Mouse (Mus musculus) heart, postnatal 36 days (tissue): ENCODE results near the gene Hsd17b1. TPM values are rescaled to one million over a fixed set of nuclear protein-coding genes. Genes with fewer than 3 reads are reported as not detected.
A peak's percentile ranks its signal among the peaks of the same experiment; 100 is the strongest.

Experiments used
- DNase-seq, 2 experiments: peaks; one replicate each; pipeline ENCODE4 v3.0.0; 2021 to 2022
- intact Hi-C: fragments of 180-260 bp; cut with DNase I; formaldehyde crosslinking; loops from one replicate; pipeline ENCODE4 v1.15.1; 2025
- total RNA-seq, 2 experiments: library from RNA; stranded (reverse); gene quantifications; 2 replicates each; pipeline ENCODE4 v1.2.3; 2021

Gene Hsd17b1
- total RNA-seq, 2 experiments from 2014 or later = 0.46 to 0.58 TPM

DNA sequence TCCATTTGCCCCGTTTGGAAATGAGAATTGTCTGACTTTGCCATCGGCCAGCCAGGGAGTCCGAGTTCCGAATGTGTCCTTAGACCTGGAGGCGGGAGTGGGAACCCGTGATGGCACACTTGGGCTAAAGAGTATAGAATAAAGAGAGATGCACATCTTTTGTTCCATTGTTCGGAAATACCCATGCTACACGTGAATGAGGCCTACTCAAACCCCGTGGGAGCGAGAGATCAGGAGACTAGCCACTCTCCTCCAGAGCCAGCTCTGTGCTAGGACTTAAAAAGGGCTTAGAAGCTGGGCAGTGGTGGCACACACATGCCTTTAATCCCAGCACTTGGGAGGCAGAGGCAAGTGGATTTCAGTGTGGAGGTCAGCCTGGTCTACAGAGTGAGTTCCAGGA lies 18.7 kb upstream of the Hsd17b1 start:
- intact Hi-C loops = loop anchor here (2.0 kb wide), 3 partner anchors 51 to 167 kb away; partner anchors contain the start of gene Atp6v0a1
- DNase-seq = no peak

DNA sequence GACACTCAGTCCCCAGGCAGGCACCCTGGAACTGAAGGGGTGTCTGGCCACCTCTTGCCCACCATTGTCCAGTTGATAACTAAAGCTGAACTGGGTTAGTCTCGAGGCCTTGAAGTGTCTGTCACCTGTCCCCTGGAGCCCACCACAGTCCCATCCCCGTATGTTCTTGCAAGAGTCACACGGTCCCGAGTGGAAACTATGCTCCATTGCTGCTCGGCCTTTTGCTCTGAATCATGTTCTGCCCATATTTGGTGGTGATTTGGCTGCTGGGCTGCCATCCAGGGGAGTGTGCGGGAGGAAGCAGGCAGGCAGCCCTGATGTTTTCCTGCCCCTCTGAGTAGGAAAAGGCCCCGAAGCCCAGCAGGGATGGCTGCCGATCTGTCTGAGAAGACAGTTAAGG lies 18.1 kb upstream of the Hsd17b1 start:
- DNase-seq = peak; percentile 78 to 79
- intact Hi-C loops = loop anchor here (10.0 kb wide), 1 partner anchor 345 kb away; the partner anchor contains the start of genes Hspb9 and Kat2a

DNA sequence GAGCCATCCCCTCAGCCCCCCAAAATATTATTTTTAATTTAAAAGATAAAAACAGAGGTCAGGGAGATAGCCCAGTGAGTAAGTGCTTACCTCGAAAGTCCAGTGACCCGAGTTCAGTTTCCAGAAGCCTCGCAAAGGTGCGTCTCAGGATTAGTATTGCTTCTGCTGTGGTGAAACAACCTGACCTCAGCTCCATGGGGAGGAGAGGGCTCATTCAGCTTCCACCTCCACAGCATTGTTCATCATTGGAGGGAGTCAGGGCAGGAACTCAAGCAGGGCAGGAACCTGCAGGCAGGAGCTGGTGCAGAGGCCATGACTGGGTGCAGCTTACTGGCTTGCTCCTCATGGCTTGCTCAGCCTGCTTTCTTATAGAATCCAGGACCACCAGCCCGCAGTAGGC lies 17.2 kb upstream of the Hsd17b1 start:
- intact Hi-C loops = loop anchor here (10.0 kb wide), 1 partner anchor 346 kb away; the partner anchor contains the start of genes Hspb9 and Kat2a

GRCm38 (mm10) chr11:101062165-101062884 lies 15.9 kb upstream of the Hsd17b1 start:
- intact Hi-C loops = loop anchor here (10.0 kb wide), 1 partner anchor 348 kb away; the partner anchor contains the start of genes Hspb9 and Kat2a
- DNase-seq = peak; percentile 63 to 74

More for the DNA sequence above, 17.2 kb upstream of the Hsd17b1 start:
- DNase-seq = no peak

GRCm38 (mm10) chr11:101062971-101063675 lies 15.1 kb upstream of the Hsd17b1 start:
- no peak for DNase-seq
- intact Hi-C loops = loop anchor here (10.0 kb wide), 1 partner anchor 348 kb away; the partner anchor contains the start of genes Hspb9 and Kat2a

DNA sequence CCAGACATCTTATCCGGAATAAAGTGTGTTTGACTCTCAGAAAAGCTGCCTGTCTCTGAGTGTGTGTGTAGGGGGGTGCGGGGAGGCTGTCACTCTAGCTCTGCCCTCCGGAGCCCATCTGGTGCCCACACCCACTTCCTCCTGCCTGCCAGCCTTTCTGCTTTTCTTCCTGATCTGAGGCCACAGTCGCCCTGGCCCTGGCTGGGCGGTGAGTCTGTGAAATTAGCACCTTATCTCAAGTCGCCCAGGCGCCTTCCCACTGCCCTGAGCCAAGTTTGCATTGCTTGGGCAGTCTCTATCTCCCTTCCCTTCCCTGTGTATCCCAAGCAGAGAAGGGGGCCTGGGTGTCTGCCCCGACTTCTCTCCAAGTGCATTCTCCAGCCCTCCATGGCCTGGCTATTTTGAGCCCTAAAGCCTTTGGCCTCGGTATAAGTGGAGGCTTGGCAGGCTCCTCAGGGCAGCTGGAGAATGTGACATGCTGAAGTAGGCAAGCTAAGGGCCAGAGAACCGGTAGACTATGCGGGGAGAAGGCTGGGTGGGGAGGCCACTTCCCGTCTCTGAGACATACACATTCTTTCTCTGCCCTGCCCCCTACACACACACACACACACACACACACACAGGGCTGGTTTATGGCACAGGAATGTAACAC lies 14.4 kb upstream of the Hsd17b1 start:
- intact Hi-C loops = loop anchor here (10.0 kb wide), 1 partner anchor 349 kb away; the partner anchor contains the start of genes Hspb9 and Kat2a
- DNase-seq = peak; percentile 72 to 80

- no peak for DNase-seq
- intact Hi-C loops = loop anchor here (10.0 kb wide), 1 partner anchor 350 kb away; the partner anchor contains the start of genes Hspb9 and Kat2a
These were observed 13.7 kb upstream of the Hsd17b1 start for GRCm38 (mm10) chr11:101064462-101064861.

DNA sequence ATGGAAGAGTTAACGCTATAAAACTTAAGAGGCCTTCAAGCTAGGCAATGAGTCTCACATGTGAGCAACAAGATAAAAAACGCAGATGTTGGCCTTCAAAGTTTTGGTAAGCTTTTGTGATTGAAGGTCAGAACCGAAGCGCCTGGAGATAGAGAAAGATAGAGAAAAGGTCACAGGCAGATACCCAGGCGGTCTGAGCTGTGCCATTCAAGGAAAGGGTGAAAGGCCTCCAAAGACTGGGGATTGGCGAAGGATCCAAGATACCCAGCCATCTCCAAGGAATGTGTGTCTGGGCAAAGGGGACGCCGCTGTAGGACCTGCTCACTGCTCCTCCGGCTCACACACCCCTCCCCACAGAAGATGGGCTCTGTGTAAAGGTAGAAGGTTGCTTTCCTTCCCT lies 13.2 kb upstream of the Hsd17b1 start:
- intact Hi-C loops = loop anchor here (10.0 kb wide), 1 partner anchor 350 kb away; the partner anchor contains the start of genes Hspb9 and Kat2a

GRCm38 (mm10) chr11:101066549-101067412 lies 11.4 kb upstream of the Hsd17b1 start:
- DNase-seq = peak; percentile 84 to 85

More for the DNA sequence above, 13.2 kb upstream of the Hsd17b1 start:
- no peak for DNase-seq

GRCm38 (mm10) chr11:101069391-101070188 lies 8.6 kb upstream of the Hsd17b1 start, which contains the start of gene Naglu:
Gene Naglu (plus strand): TSS chr11:101070012.
- DNase-seq = peak; percentile 92 to 94
- intact Hi-C loops = loop anchor here (1.0 to 10.0 kb wide), 2 partner anchors 12 to 355 kb away; partner anchors contain the start of genes Hspb9 and Kat2a

More at GRCm38 (mm10) chr11:101066549-101067412, 11.4 kb upstream of the Hsd17b1 start:
- intact Hi-C loops = loop anchor here (1.0 to 10.0 kb wide), 3 partner anchors 9 to 352 kb away; partner anchors contain the start of genes Hspb9 and Kat2a

DNA sequence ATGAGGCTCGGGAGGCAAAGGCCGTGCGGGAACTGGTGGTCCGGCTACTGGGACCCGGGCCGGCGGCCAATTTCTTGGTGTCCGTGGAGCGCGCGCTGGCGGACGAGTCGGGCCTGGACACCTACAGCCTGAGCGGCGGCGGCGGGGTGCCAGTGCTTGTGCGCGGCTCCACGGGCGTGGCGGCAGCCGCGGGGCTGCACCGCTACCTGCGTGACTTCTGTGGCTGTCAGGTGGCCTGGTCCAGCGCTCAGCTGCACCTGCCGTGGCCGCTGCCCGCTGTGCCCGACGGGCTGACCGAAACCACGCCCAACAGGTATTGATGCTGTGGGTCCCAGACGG lies 8.1 kb upstream of the Hsd17b1 start:
- DNase-seq = no peak
- intact Hi-C loops = loop anchor here (1.0 kb wide), 1 partner anchor 11 kb away; no protein-coding TSS in a partner anchor

DNA sequence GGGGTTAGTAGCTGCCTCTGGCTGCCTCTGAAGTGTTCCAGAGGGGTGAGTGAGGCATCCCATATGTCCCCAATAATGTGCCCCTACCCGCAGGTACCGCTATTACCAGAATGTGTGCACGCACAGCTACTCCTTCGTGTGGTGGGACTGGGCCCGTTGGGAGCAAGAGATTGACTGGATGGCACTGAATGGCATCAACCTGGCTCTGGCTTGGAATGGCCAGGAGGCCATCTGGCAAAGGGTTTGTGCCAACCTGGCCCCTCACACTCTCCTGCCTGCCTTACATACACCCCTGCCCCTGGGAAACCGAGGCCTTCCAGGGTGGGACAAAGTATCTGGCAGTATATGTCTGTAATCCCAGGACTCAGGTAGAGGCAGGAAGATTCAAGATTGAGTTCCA lies 7.2 kb upstream of the Hsd17b1 start:
- intact Hi-C loops = loop anchor here (1.0 kb wide), 1 partner anchor 10 kb away; no protein-coding TSS in a partner anchor
- no peak for DNase-seq

GRCm38 (mm10) chr11:101071810-101072428 lies 6.3 kb upstream of the Hsd17b1 start:
- no peak for DNase-seq
- intact Hi-C loops = no loop called here

DNA sequence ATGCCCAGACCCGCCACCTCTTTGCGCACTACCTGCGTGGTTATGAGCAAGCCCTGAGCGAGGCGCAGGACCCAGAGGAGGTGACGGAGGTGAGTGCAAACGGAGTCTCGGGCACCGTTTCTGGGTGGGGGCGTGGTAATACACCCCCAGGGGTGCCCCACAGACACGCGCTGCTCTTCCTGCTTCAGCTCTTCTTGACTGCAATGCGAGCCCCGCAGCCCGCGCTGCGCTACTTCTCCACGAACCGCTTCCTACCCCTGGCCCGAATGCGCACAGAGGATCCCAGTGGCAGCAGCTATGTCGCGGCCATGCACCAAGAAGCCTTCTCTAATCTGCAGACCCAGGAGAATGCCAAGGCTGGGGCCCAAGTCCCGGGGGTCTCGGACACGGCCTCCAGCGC lies 1.5 kb downstream of the Hsd17b1 start:
- intact Hi-C loops = no loop called here
- no peak for DNase-seq

DNA sequence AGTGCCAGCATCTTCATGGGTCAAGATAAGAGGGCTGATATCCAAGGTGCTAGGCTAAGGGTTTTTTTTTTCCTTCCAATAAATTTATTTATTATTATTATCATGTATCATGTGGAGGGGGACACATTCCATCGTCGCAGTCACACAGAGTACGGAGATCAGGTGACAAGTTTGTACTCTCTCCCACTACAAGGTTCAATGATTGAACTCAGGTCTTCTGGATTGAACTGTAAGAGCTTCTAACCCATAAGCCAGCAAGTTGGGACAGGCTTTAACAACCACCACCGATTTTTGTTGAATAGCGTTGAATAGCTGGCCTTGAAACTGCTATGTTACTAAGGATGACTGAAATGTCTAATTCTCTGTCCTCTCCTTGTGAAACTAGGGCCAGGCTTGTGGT lies 2.2 kb downstream of the Hsd17b1 start:
- intact Hi-C loops = no loop called here
- no peak for DNase-seq

GRCm38 (mm10) chr11:101081659-101082058 lies 3.4 kb downstream of the Hsd17b1 start:
- intact Hi-C loops = loop anchor here (1.0 kb wide), 2 partner anchors 11 to 92 kb away; partner anchors contain the start of gene Naglu

GRCm38 (mm10) chr11:101082208-101083082 lies 4.2 kb downstream of the Hsd17b1 start, which contains the start of gene Coasy:
Gene Coasy (plus strand): TSS chr11:101082565.
- intact Hi-C loops = loop anchor here (1.0 kb wide), 1 partner anchor 91 kb away; no protein-coding TSS in a partner anchor
- peak; percentile 78 to 88 for DNase-seq

More at GRCm38 (mm10) chr11:101081659-101082058, 3.4 kb downstream of the Hsd17b1 start:
- DNase-seq = no peak
